Comparison of ENCODE assay signal across 50 mouse cellular contexts in the genomic region with DNA sequence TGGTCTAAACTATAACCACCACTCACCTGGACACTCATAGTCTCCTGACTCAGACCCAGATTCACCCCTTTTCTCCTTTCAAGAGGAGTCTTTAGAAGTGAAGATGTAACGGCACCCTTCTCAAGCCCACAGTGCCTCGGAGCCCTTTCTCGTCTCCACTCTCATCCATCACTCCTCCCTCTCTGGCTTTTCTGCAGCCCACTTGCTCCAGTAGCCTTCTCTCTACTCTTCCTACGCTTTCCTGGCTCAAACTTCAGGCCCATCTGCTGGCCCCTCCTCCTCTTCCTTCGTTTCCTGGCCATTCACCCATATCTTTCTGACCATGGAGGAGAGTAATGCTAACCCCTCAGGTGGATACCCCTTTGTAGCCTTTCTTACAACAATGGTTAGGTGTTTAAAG. TPM values are rescaled to one million over a fixed set of nuclear protein-coding genes. Genes with fewer than 3 reads are reported as not detected.
"Had no signal": no experiment of that assay in that cellular context is flagged by ENCODE, and none has a peak within 500 bp of the region (broad histone marks: within the 10 kb centered on the region; RNA-seq: fewer than 3 reads in every experiment).

No protein-coding gene starts in this region.

- H3K9ac ChIP-seq: heart, embryonic 12.5 days; heart, embryonic 13.5 days; heart, embryonic 15.5 days; hindbrain, embryonic 12.5 days; hindbrain, embryonic 13.5 days; hindbrain, embryonic 14.5 days; hindbrain, embryonic 15.5 days; intestine, embryonic 15.5 days; kidney, embryonic 15.5 days had no signal

- DNase-seq: heart, postnatal 10 days; heart, postnatal 14 days; heart, postnatal 36 days; heart, postnatal 4 days; kidney, adult 11 months; kidney, adult 18-20 months; kidney, adult 2 months; kidney, adult 8-10 months; kidney, adult 9 months; kidney, postnatal 10 days; kidney, postnatal 14 days; kidney, postnatal 25 days; kidney, postnatal 36 days; kidney, postnatal 4 days; layer of hippocampus, adult 9-11 months; layer of hippocampus, postnatal 36 days had no signal

- ATAC-seq: hindbrain, embryonic 16.5 days; hindbrain, postnatal 0 days; inflammation-experienced regulatory T-cells, adult 6 months; intestine, embryonic 15.5 days; intestine, embryonic 16.5 days; intestine, postnatal 0 days had no signal

- H3K9me3 ChIP-seq: heart, embryonic 10.5 days; heart, embryonic 12.5 days; heart, embryonic 13.5 days; heart, embryonic 15.5 days; hindbrain, embryonic 10.5 days; hindbrain, embryonic 12.5 days; hindbrain, embryonic 13.5 days; hindbrain, embryonic 15.5 days; intestine, embryonic 15.5 days; kidney, embryonic 15.5 days had no signal

- H3K4me2 ChIP-seq: heart, embryonic 11.5 days; heart, embryonic 12.5 days; heart, embryonic 13.5 days; heart, embryonic 15.5 days; hindbrain, embryonic 12.5 days; hindbrain, embryonic 13.5 days; hindbrain, embryonic 14.5 days; hindbrain, embryonic 15.5 days; intestine, embryonic 15.5 days; kidney, embryonic 15.5 days had no signal

- H3K4me3 ChIP-seq: heart, embryonic 10.5 days; heart, embryonic 12.5 days; heart, embryonic 13.5 days; heart, embryonic 15.5 days; hindbrain, embryonic 10.5 days; hindbrain, embryonic 12.5 days; hindbrain, embryonic 13.5 days; hindbrain, embryonic 15.5 days; intestine, embryonic 15.5 days; kidney, embryonic 15.5 days; layer of hippocampus, adult 2 months had no signal

- H3K36me3 ChIP-seq: heart, embryonic 10.5 days; heart, embryonic 12.5 days; heart, embryonic 13.5 days; heart, embryonic 15.5 days; hindbrain, embryonic 10.5 days; hindbrain, embryonic 12.5 days; hindbrain, embryonic 13.5 days; hindbrain, embryonic 15.5 days; intestine, embryonic 15.5 days; kidney, embryonic 15.5 days had no signal

- H3K27ac ChIP-seq: heart, embryonic 10.5 days; heart, embryonic 13.5 days; heart, embryonic 15.5 days; hindbrain, embryonic 10.5 days; hindbrain, embryonic 12.5 days; hindbrain, embryonic 13.5 days; hindbrain, embryonic 14.5 days; hindbrain, embryonic 15.5 days; hindbrain, postnatal 0 days; intestine, embryonic 15.5 days; kidney, embryonic 15.5 days; kidney, postnatal 0 days; layer of hippocampus, adult 2 months had no signal

RNA-seq across cellular contexts. Expression of a gene that starts 3.1 kb away (rescaled TPM):
- polyA plus RNA-seq: inflammation-experienced regulatory T-cells, adult 6 months had no signal

RNA-seq across cellular contexts. Expression of a gene that starts 33.9 kb away (rescaled TPM):
- total RNA-seq: heart, postnatal 10 days; heart, postnatal 14 days; heart, postnatal 25 days; heart, postnatal 36 days; heart, postnatal 4 days; hematopoietic stem cell, adult 5-6 weeks; hindbrain, postnatal 0 days; layer of hippocampus, adult 18-20 months; layer of hippocampus, adult 2 months; layer of hippocampus, adult 8-10 months; layer of hippocampus, postnatal 10 days; layer of hippocampus, postnatal 14 days; layer of hippocampus, postnatal 25 days; layer of hippocampus, postnatal 36 days; left cerebral cortex, adult 18-20 months had no signal
- polyA plus RNA-seq: heart, embryonic 11.5 days; heart, embryonic 12.5 days; heart, embryonic 13.5 days; heart, embryonic 14.5 days; heart, embryonic 15.5 days; heart, postnatal 0 days; hindbrain, embryonic 10.5 days; hindbrain, embryonic 11.5 days; hindbrain, embryonic 12.5 days; hindbrain, embryonic 13.5 days; hindbrain, embryonic 14.5 days; hindbrain, embryonic 15.5 days; hindbrain, embryonic 16.5 days; hindbrain, postnatal 0 days; inflammation-experienced regulatory T-cells, adult 6 months; intestine, embryonic 14.5 days; intestine, embryonic 15.5 days; intestine, embryonic 16.5 days; intestine, postnatal 0 days; kidney, embryonic 14.5 days; kidney, embryonic 15.5 days; kidney, embryonic 16.5 days; kidney, postnatal 0 days; large intestine, adult 2 months had no signal
